Mouse (Mus musculus) heart, embryonic 12.5 days (tissue): ENCODE data around the gene Fstl1. TPM values are rescaled to one million over a fixed set of nuclear protein-coding genes. Genes with fewer than 3 reads are reported as not detected.

Experiments
- ATAC-seq: fragments of 200-750 bp; cut with Nextera tagmentation; 2 replicates; pipeline ENCODE4 v1.8.0; 2017; ENCODE audit warnings: moderate TSS enrichment, moderate library complexity; ENCODE audit not compliant: insufficient number of reproducible peaks, low FRiP score
- H3K27ac ChIP-seq: fragments of 300-500 bp; sonication (generic); 2 replicates; pipeline ENCODE4 v1.5.1; 2016; ENCODE audit warnings: mild to moderate bottlenecking, moderate library complexity; ENCODE audit not compliant: poor library complexity, severe bottlenecking
- H3K27me3 ChIP-seq: fragments of 300-500 bp; sonication (generic); replicated peaks from 2 replicates; pipeline ENCODE4 v1.6.1; 2016; ENCODE audit warnings: mild to moderate bottlenecking, moderate library complexity
- H3K36me3 ChIP-seq: fragments of 300-500 bp; sonication (generic); 2 replicates; pipeline ENCODE4 v1.6.1; 2016; ENCODE audit warnings: mild to moderate bottlenecking, moderate library complexity
- H3K4me1 ChIP-seq: fragments of 300-500 bp; sonication (generic); replicated peaks from 2 replicates; pipeline ENCODE4 v1.6.1; 2016; ENCODE audit warnings: mild to moderate bottlenecking
- H3K4me2 ChIP-seq: fragments of 300-500 bp; sonication (generic); 2 replicates; pipeline ENCODE4 v1.6.1; 2016; ENCODE audit warnings: mild to moderate bottlenecking, moderate library complexity
- H3K4me3 ChIP-seq: fragments of 300-500 bp; sonication (generic); 2 replicates; pipeline ENCODE4 v1.5.1; 2016; ENCODE audit warnings: mild to moderate bottlenecking
- H3K9ac ChIP-seq: fragments of 300-500 bp; sonication (generic); 2 replicates; pipeline ENCODE4 v1.6.1; 2016; ENCODE audit warnings: mild to moderate bottlenecking, moderate library complexity
- H3K9me3 ChIP-seq: fragments of 300-500 bp; sonication (generic); replicated peaks from 2 replicates; pipeline ENCODE4 v1.6.1; 2016; ENCODE audit warnings: mild to moderate bottlenecking, moderate library complexity
- WGBS: fragments of 180-500 bp; shearing (Covaris S2); methylation state at CpG from one replicate; pipeline ENCODE4 v1.1.7; 2016; 5-methylcytosine and 5-hydroxymethylcytosine counted together
- polyA plus RNA-seq: library from polyadenylated mRNA; unstranded; fragments of >200 nt; fragmentation: Nextera tagmentation; extraction: Ambion mirVana; gene quantifications from 2 replicates; pipeline ENCODE4 v1.2.1, GENCODE M21; 2016

The Fstl1 gene
- polyA plus RNA-seq, 1 experiment from 2014 or later = 558 TPM

- H3K4me2 ChIP-seq = no peak overlapping the region
- peaks cover 49% of the 10 kb centered on the region for H3K4me1 ChIP-seq
- H3K36me3 ChIP-seq = peaks cover 78% of the 10 kb centered on the region
- H3K27me3 ChIP-seq = no peaks in the 10 kb centered on the region
- peak overlapping the region; percentile 64 for H3K27ac ChIP-seq
- ATAC-seq = no peak
- WGBS = 47% methylated on average over 3 of the region's 3 CpGs
- H3K9ac ChIP-seq = no peak overlapping the region
- peaks cover 11% of the 10 kb centered on the region; the same call in 1 of the 2 replicates for H3K9me3 ChIP-seq
- H3K4me3 ChIP-seq = no peak overlapping the region
Observed at GRCm38 (mm10) chr16:37805746-37806495, 29.2 kb downstream of the Fstl1 start.

GRCm38 (mm10) chr16:37807269-37807668 lies 30.6 kb downstream of the Fstl1 start:
- peak overlapping the region; percentile 1 for H3K27ac ChIP-seq
- no peaks in the 10 kb centered on the region for H3K27me3 ChIP-seq
- ATAC-seq = no peak
- H3K9ac ChIP-seq = no peak overlapping the region
- no peak overlapping the region for H3K4me3 ChIP-seq
- peaks cover 51% of the 10 kb centered on the region for H3K4me1 ChIP-seq
- no peak overlapping the region for H3K4me2 ChIP-seq
- 79% methylated on average over 8 of the region's 8 CpGs for WGBS
- H3K9me3 ChIP-seq = peaks cover 11% of the 10 kb centered on the region; the same call in 1 of the 2 replicates
- H3K36me3 ChIP-seq = peaks cover 68% of the 10 kb centered on the region

GRCm38 (mm10) chr16:37808866-37809622 lies 32.4 kb downstream of the Fstl1 start:
- Histone ChIP-seq H3K4me2 (0 out of 2 replicates have a peak overlapping the region, but pooled peaks have one; percentile 16), H3K9ac (no peak overlapping the region), H3K4me1 (peaks cover 64% of the 10 kb centered on the region), H3K36me3 (peaks cover 50% of the 10 kb centered on the region), H3K27ac (peak overlapping the region; percentile 91), H3K4me3 (no peak overlapping the region), H3K27me3 (no peaks in the 10 kb centered on the region), H3K9me3 (peaks cover 6% of the 10 kb centered on the region; the same call in 1 of the 2 replicates)
- ATAC-seq = no peak
- WGBS = 38% methylated on average over 10 of the region's 10 CpGs

- Histone ChIP-seq H3K4me3 (no peak overlapping the region), H3K27me3 (no peaks in the 10 kb centered on the region), H3K4me2 (0 out of 2 replicates have a peak overlapping the region, but pooled peaks have one; percentile 16), H3K9me3 (peaks cover 6% of the 10 kb centered on the region; the same call in 1 of the 2 replicates), H3K9ac (no peak overlapping the region), H3K36me3 (peaks cover 45% of the 10 kb centered on the region), H3K27ac (peak overlapping the region; percentile 91), H3K4me1 (peaks cover 67% of the 10 kb centered on the region)
- WGBS = 70% methylated on average over 6 of the region's 6 CpGs
- no peak for ATAC-seq
Observed at GRCm38 (mm10) chr16:37809623-37809992, 32.9 kb downstream of the Fstl1 start.

- Histone ChIP-seq H3K4me1 (peaks cover 55% of the 10 kb centered on the region), H3K27me3 (no peaks in the 10 kb centered on the region), H3K27ac (peak overlapping the region; percentile 89), H3K9ac (0 out of 2 replicates have a peak overlapping the region, but pooled peaks have one; percentile 28), H3K4me2 (no peak overlapping the region), H3K9me3 (no peaks in the 10 kb centered on the region), H3K36me3 (peaks cover 49% of the 10 kb centered on the region), H3K4me3 (no peak overlapping the region)
- 77% methylated on average over 8 of the region's 8 CpGs for WGBS
- ATAC-seq = no peak
Observed at GRCm38 (mm10) chr16:37811874-37812273, 35.2 kb downstream of the Fstl1 start.

- Histone ChIP-seq H3K36me3 (peaks cover 44% of the 10 kb centered on the region), H3K27ac (peak overlapping the region; percentile 89), H3K27me3 (no peaks in the 10 kb centered on the region), H3K4me3 (no peak overlapping the region), H3K4me2 (peak overlapping the region; percentile 23; the same call in 1 of the 2 replicates), H3K9me3 (no peaks in the 10 kb centered on the region), H3K9ac (peak overlapping the region; percentile 28; the same call in 1 of the 2 replicates), H3K4me1 (peaks cover 50% of the 10 kb centered on the region)
- peak; percentile 24; the same call in 1 of the 2 replicates for ATAC-seq
- 26% methylated on average over 9 of the region's 9 CpGs for WGBS
Observed at GRCm38 (mm10) chr16:37812474-37812886, 35.8 kb downstream of the Fstl1 start.

GRCm38 (mm10) chr16:37813691-37814382 lies 37.2 kb downstream of the Fstl1 start:
- no peak overlapping the region for H3K9ac ChIP-seq

GRCm38 (mm10) chr16:37814383-37814971 lies 37.8 kb downstream of the Fstl1 start:
- Histone ChIP-seq H3K4me2 (no peak overlapping the region), H3K36me3 (peaks cover 52% of the 10 kb centered on the region), H3K9ac (no peak overlapping the region; the same call in 1 of the 2 replicates), H3K4me1 (peaks cover 35% of the 10 kb centered on the region), H3K27ac (peak overlapping the region; percentile 36), H3K27me3 (no peaks in the 10 kb centered on the region), H3K4me3 (no peak overlapping the region), H3K9me3 (no peaks in the 10 kb centered on the region)
- WGBS = 28% methylated on average over 7 of the region's 7 CpGs
- peak; percentile 81 for ATAC-seq

More at GRCm38 (mm10) chr16:37813691-37814382, 37.2 kb downstream of the Fstl1 start:
- peak overlapping the region; percentile 89 for H3K27ac ChIP-seq
- H3K4me2 ChIP-seq = no peak overlapping the region; the same call in 1 of the 2 replicates
- peaks cover 49% of the 10 kb centered on the region for H3K36me3 ChIP-seq
- peak; percentile 9; the same call in 1 of the 2 replicates for ATAC-seq
- H3K4me3 ChIP-seq = no peak overlapping the region
- H3K27me3 ChIP-seq = no peaks in the 10 kb centered on the region
- H3K9me3 ChIP-seq = no peaks in the 10 kb centered on the region
- H3K4me1 ChIP-seq = peaks cover 41% of the 10 kb centered on the region
- WGBS = 46% methylated on average over 5 of the region's 5 CpGs

GRCm38 (mm10) chr16:37817986-37818385 lies 41.3 kb downstream of the Fstl1 start:
- ATAC-seq = no peak
- Histone ChIP-seq H3K36me3 (peaks cover 72% of the 10 kb centered on the region), H3K27ac (no peak overlapping the region), H3K4me3 (no peak overlapping the region), H3K4me1 (peaks cover 18% of the 10 kb centered on the region), H3K27me3 (no peaks in the 10 kb centered on the region), H3K9ac (no peak overlapping the region), H3K9me3 (no peaks in the 10 kb centered on the region), H3K4me2 (no peak overlapping the region)
- WGBS = 91% methylated on average over 4 of the region's 4 CpGs

GRCm38 (mm10) chr16:37823949-37824348 lies 47.3 kb downstream of the Fstl1 start:
- no peak overlapping the region for H3K4me3 ChIP-seq
- no peaks in the 10 kb centered on the region for H3K9me3 ChIP-seq
- H3K4me2 ChIP-seq = no peak overlapping the region
- 57% methylated on average over 5 of the region's 5 CpGs for WGBS
- no peaks in the 10 kb centered on the region for H3K27me3 ChIP-seq
- H3K27ac ChIP-seq = no peak overlapping the region
- H3K36me3 ChIP-seq = peaks cover 93% of the 10 kb centered on the region
- ATAC-seq = no peak
- H3K9ac ChIP-seq = no peak overlapping the region
- H3K4me1 ChIP-seq = 0 out of 2 replicates have a peak, but pooled peaks cover 3% of the 10 kb centered on the region
